1 mouse cellular context compared by ENCODE assay signal in the genomic region with DNA sequence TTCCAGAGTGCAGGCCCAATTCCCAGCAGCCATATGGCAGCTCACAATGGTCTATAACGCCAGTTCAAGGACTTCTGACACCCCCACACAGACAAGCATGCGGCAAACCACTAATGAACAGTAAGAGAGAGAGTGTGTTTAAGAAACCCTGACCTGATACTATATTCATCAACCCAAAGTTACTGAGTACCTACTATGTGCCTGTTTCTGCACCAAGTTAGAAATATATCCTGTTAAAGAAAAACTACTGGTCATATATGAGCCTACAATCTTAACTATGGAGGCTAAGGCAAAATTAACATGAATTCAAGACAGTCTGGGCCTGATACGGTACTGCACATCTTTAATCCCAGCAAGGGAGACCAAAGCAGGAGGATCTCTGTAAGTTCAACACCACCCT.
TF ChIP-seq lines count a peak whose summit lies in the region.

No protein-coding gene starts in this region.

TF ChIP-seq in CH12.LX, 34 proteins besides CTCF, POLR2A, EP300 and RAD21:
- TF ChIP-seq ZKSCAN1 (IDR thresholded peaks at IDR 0.05; ENCODE audit: borderline replicate concordance, low read depth, low read length) (peak; percentile 58), USF2 (conservative IDR thresholded peaks at IDR 0.05; ENCODE audit: low read depth, low read length) (no peak), E2F4 (IDR thresholded peaks at IDR 0.05; ENCODE audit: insufficient replicate concordance, low read depth, low read length) (no peak), SIN3A (IDR thresholded peaks at IDR 0.05; ENCODE audit: low read length) (0 out of 2 replicates have a peak, but pooled peaks have one; percentile 31)
